22 mouse cellular contexts compared by ENCODE assay signal in genomic region chr12:99617241-99617804, GRCm38 (mm10). TPM values are rescaled to one million over a fixed set of nuclear protein-coding genes. Genes with fewer than 3 reads are reported as not detected.
A peak's percentile ranks its signal among the peaks of the same experiment; 100 is the strongest.
DNase-seq lines count a peak whose midpoint lies in the region; ATAC-seq and TF ChIP-seq lines count a peak whose summit lies in the region.
"Had no signal": no experiment of that assay in that cellular context is flagged by ENCODE, and none has a peak within 500 bp of the region (broad histone marks: within the 10 kb centered on the region; RNA-seq: fewer than 3 reads in every experiment).

No protein-coding gene starts in this region.

- H3K36me3 ChIP-seq in heart, embryonic 12.5 days = no peaks in the 10 kb centered on the region
- H3K36me3 ChIP-seq in midbrain, embryonic 11.5 days (ENCODE audit: control insufficient read depth, insufficient read depth, low read length) = no peaks in the 10 kb centered on the region
- no peaks in the 10 kb centered on the region for H3K36me3 ChIP-seq in midbrain, embryonic 16.5 days (ENCODE audit: control insufficient read depth, insufficient read depth, low read length)
- H3K36me3 ChIP-seq in CH12.LX (replicated peaks in 1 of 2; ENCODE audit: control insufficient read depth in 1 of 2, insufficient read depth in 1 of 2, low read length in 1 of 2) = no peaks in the 10 kb centered on the region
- H3K36me3 ChIP-seq: embryonic facial prominence, embryonic 13.5 days; embryonic facial prominence, embryonic 15.5 days; forebrain, embryonic 10.5 days; forebrain, embryonic 15.5 days had no signal

- DNase-seq in heart, adult 11 months = peak; percentile 63
- peak; percentile 49 for DNase-seq in midbrain, embryonic 11.5 days (ENCODE audit: low spot score, missing footprints)
- peak; percentile 47 for DNase-seq in CH12.LX (ENCODE audit: extremely low read depth)
- no peak for DNase-seq in thymus, adult 18-20 months
- DNase-seq: adrenal gland, adult 2 months; adrenal gland, postnatal 10 days; adrenal gland, postnatal 25 days; cerebellum, adult 11 months; cerebellum, adult 18-20 months; cerebellum, adult 8-10 months; cerebellum, adult 9-11 months; cerebellum, postnatal 14 days; cerebellum, postnatal 36 days; embryo, embryonic 11 days had no signal

- no peak for TF ChIP-seq RAD21 in CH12.LX (IDR thresholded peaks at IDR 0.05; ENCODE audit: low read depth, low read length)

- no peak for TF ChIP-seq CTCF in CH12.LX (conservative IDR thresholded peaks at IDR 0.05 in 1 of 2, IDR thresholded peaks at IDR 0.05 in 1 of 2; ENCODE audit: low read depth in 2 of 2, low read length in 2 of 2)

- no peaks in the 10 kb centered on the region for H3K9me3 ChIP-seq in heart, embryonic 12.5 days (replicated peaks)
- no peaks in the 10 kb centered on the region for H3K9me3 ChIP-seq in midbrain, embryonic 11.5 days (ENCODE audit: control insufficient read depth, low read length)
- H3K9me3 ChIP-seq in midbrain, embryonic 16.5 days (replicated peaks; ENCODE audit: control insufficient read depth, low read length, poor library complexity, severe bottlenecking) = no peaks in the 10 kb centered on the region
- peaks cover 6% of the 10 kb centered on the region for H3K9me3 ChIP-seq in CH12.LX (replicated peaks; ENCODE audit: low read length)
- H3K9me3 ChIP-seq: embryonic facial prominence, embryonic 13.5 days; embryonic facial prominence, embryonic 15.5 days; forebrain, embryonic 13.5 days; forebrain, embryonic 15.5 days had no signal

- peak; percentile 57 for TF ChIP-seq EP300 in CH12.LX (IDR thresholded peaks at IDR 0.05; ENCODE audit: low read length)

- H3K4me3 ChIP-seq in heart, embryonic 12.5 days = no peak overlapping the region
- no peak overlapping the region for H3K4me3 ChIP-seq in midbrain, embryonic 11.5 days (ENCODE audit: low read depth, low read length)
- no peak overlapping the region for H3K4me3 ChIP-seq in midbrain, embryonic 16.5 days (ENCODE audit: low read depth, low read length)
- no peak overlapping the region for H3K4me3 ChIP-seq in CH12.LX (replicated peaks in 1 of 3; ENCODE audit: low read depth in 2 of 3, low read length in 2 of 3, poor library complexity in 1 of 3)
- H3K4me3 ChIP-seq: embryonic facial prominence, embryonic 13.5 days; embryonic facial prominence, embryonic 15.5 days; erythroblast, embryonic 14.5 days; forebrain, embryonic 10.5 days; forebrain, embryonic 13.5 days; forebrain, embryonic 15.5 days had no signal

- no peak overlapping the region for H3K27ac ChIP-seq in heart, embryonic 12.5 days (ENCODE audit: poor library complexity, severe bottlenecking)
- no peak overlapping the region for H3K27ac ChIP-seq in midbrain, embryonic 11.5 days (ENCODE audit: low read depth, low read length)
- H3K27ac ChIP-seq in midbrain, embryonic 16.5 days (ENCODE audit: low read length) = no peak overlapping the region
- H3K27ac ChIP-seq in CH12.LX (ENCODE audit: insufficient read depth, low read depth) = no peak overlapping the region
- H3K27ac ChIP-seq: embryonic facial prominence, embryonic 13.5 days; embryonic facial prominence, embryonic 15.5 days; forebrain, embryonic 10.5 days; forebrain, embryonic 13.5 days; forebrain, embryonic 15.5 days had no signal

- H3K27me3 ChIP-seq in heart, embryonic 12.5 days (replicated peaks) = no peaks in the 10 kb centered on the region; the same call in 1 of the 2 replicates
- no peaks in the 10 kb centered on the region for H3K27me3 ChIP-seq in midbrain, embryonic 11.5 days (ENCODE audit: control insufficient read depth, insufficient read depth, low read length)
- H3K27me3 ChIP-seq in midbrain, embryonic 16.5 days (ENCODE audit: control insufficient read depth, insufficient read depth, low read depth, low read length) = peaks cover 3% of the 10 kb centered on the region; the same call in 1 of the 2 replicates
- H3K27me3 ChIP-seq in CH12.LX (replicated peaks) = no peaks in the 10 kb centered on the region
- H3K27me3 ChIP-seq: embryonic facial prominence, embryonic 15.5 days; forebrain, embryonic 13.5 days; forebrain, embryonic 15.5 days had no signal

- no peak overlapping the region for H3K9ac ChIP-seq in heart, embryonic 12.5 days
- H3K9ac ChIP-seq in midbrain, embryonic 11.5 days (ENCODE audit: low read length) = no peak overlapping the region
- no peak overlapping the region for H3K9ac ChIP-seq in midbrain, embryonic 16.5 days (ENCODE audit: low read depth, low read length)
- no peak overlapping the region for H3K9ac ChIP-seq in CH12.LX (ENCODE audit: insufficient read depth, low read depth)
- H3K9ac ChIP-seq: embryonic facial prominence, embryonic 13.5 days; embryonic facial prominence, embryonic 15.5 days; forebrain, embryonic 13.5 days; forebrain, embryonic 15.5 days had no signal

- no peak overlapping the region for H3K4me2 ChIP-seq in heart, embryonic 12.5 days
- H3K4me2 ChIP-seq in midbrain, embryonic 11.5 days = no peak overlapping the region
- H3K4me2 ChIP-seq in midbrain, embryonic 16.5 days (ENCODE audit: low read length) = no peak overlapping the region
- no peak overlapping the region for H3K4me2 ChIP-seq in CH12.LX (ENCODE audit: insufficient read depth, low read depth, poor library complexity, severe bottlenecking)
- H3K4me2 ChIP-seq: embryonic facial prominence, embryonic 13.5 days; embryonic facial prominence, embryonic 15.5 days; forebrain, embryonic 13.5 days; forebrain, embryonic 15.5 days had no signal

- ATAC-seq in heart, embryonic 12.5 days (ENCODE audit: insufficient number of reproducible peaks, low FRiP score) = no peak
- ATAC-seq in midbrain, embryonic 11.5 days (ENCODE audit: low FRiP score) = no peak
- no peak for ATAC-seq in midbrain, embryonic 16.5 days
- ATAC-seq: forebrain, embryonic 13.5 days; forebrain, embryonic 15.5 days had no signal

- dilution Hi-C loops in CH12.LX (cut with MboI; ENCODE audit: extremely low pct_ligation_motif_present, extremely low pct_unique_long_range_greater_than_20kb, low sequenced_read_pairs) = no loop called here

- in situ Hi-C loops in CH12.LX (cut with MboI; ENCODE audit: low pct_ligation_motif_present, low pct_unique_long_range_greater_than_20kb, low sequenced_read_pairs) = no loop called here

- no peaks in the 10 kb centered on the region for H3K79me2 ChIP-seq in CH12.LX (replicated peaks; ENCODE audit: control insufficient read depth, extremely low read depth, insufficient read depth, poor library complexity, severe bottlenecking)

- H3K4me1 ChIP-seq in heart, embryonic 12.5 days (replicated peaks) = no peaks in the 10 kb centered on the region
- no peaks in the 10 kb centered on the region for H3K4me1 ChIP-seq in midbrain, embryonic 11.5 days (ENCODE audit: control insufficient read depth, insufficient read depth, low read length)
- no peaks in the 10 kb centered on the region for H3K4me1 ChIP-seq in midbrain, embryonic 16.5 days (ENCODE audit: control insufficient read depth, insufficient read depth, low read length)
- peaks cover 19 to 32% of the 10 kb centered on the region in 2 experiments for H3K4me1 ChIP-seq in CH12.LX (ENCODE audit: control insufficient read depth in 1 of 2, insufficient read depth in 2 of 2)
- H3K4me1 ChIP-seq: embryonic facial prominence, embryonic 15.5 days; forebrain, embryonic 15.5 days had no signal

- no peak for TF ChIP-seq POLR2A in CH12.LX (IDR thresholded peaks at IDR 0.05; ENCODE audit: low read depth, low read length)

- whole genome bisulfite sequencing in heart, embryonic 12.5 days = 85% methylated on average over 14 of the region's 14 CpGs
- WGBS in midbrain, embryonic 11.5 days = 81% methylated on average over 14 of the region's 14 CpGs
- WGBS in midbrain, embryonic 16.5 days = 70% methylated on average over 14 of the region's 14 CpGs

TF ChIP-seq in CH12.LX, 34 proteins besides CTCF, POLR2A, EP300 and RAD21 (continues in another document):
- TF ChIP-seq MXI1 (IDR thresholded peaks at IDR 0.05; ENCODE audit: low read depth, low read length) = no peak
- no peak for TF ChIP-seq GABPA (IDR thresholded peaks at IDR 0.05; ENCODE audit: insufficient replicate concordance, low read depth, low read length)
- TF ChIP-seq ELF1 (IDR thresholded peaks at IDR 0.05; ENCODE audit: low read depth, low read length) = no peak
- TF ChIP-seq POLR2AphosphoS2 (IDR thresholded peaks at IDR 0.05; ENCODE audit: low read depth, low read length) = no peak
- TF ChIP-seq ZC3H11A (IDR thresholded peaks at IDR 0.05; ENCODE audit: low read depth, low read length) = no peak
- no peak for TF ChIP-seq HCFC1 (IDR thresholded peaks at IDR 0.05; ENCODE audit: low read depth, low read length)
- TF ChIP-seq MAZ (IDR thresholded peaks at IDR 0.05; ENCODE audit: low read depth, low read length) = 0 out of 2 replicates have a peak, but pooled peaks have one; percentile 33
- TF ChIP-seq USF2 (conservative IDR thresholded peaks at IDR 0.05; ENCODE audit: low read depth, low read length) = no peak
- TF ChIP-seq UBTF (IDR thresholded peaks at IDR 0.05; ENCODE audit: low read depth, low read length) = no peak
- 0 out of 2 replicates have a peak, but pooled peaks have one; percentile 32 for TF ChIP-seq MYC (IDR thresholded peaks at IDR 0.05; ENCODE audit: low read depth, low read length)
- no peak for TF ChIP-seq USF1 (IDR thresholded peaks at IDR 0.05; ENCODE audit: low read depth, low read length)
- TF ChIP-seq MAX (IDR thresholded peaks at IDR 0.05; ENCODE audit: low read length) = peak; percentile 53
- TF ChIP-seq BHLHE40 (IDR thresholded peaks at IDR 0.05; ENCODE audit: low read depth, low read length) = peak; percentile 81
- TF ChIP-seq CHD2 (IDR thresholded peaks at IDR 0.05; ENCODE audit: low read length) = no peak
- no peak for TF ChIP-seq ZMIZ1 (IDR thresholded peaks at IDR 0.05; ENCODE audit: low read depth, low read length)
- no peak for TF ChIP-seq SMC3 (IDR thresholded peaks at IDR 0.05; ENCODE audit: low read depth, low read length)
- TF ChIP-seq KAT2A (IDR thresholded peaks at IDR 0.05; ENCODE audit: insufficient replicate concordance, low read length) = no peak
- no peak for TF ChIP-seq NELFE (IDR thresholded peaks at IDR 0.05; ENCODE audit: low read depth, low read length)
- no peak for TF ChIP-seq ZKSCAN1 (IDR thresholded peaks at IDR 0.05; ENCODE audit: borderline replicate concordance, low read depth, low read length)
- no peak for TF ChIP-seq E2F4 (IDR thresholded peaks at IDR 0.05; ENCODE audit: insufficient replicate concordance, low read depth, low read length)
- peak; percentile 56; the same call in 1 of the 2 replicates for TF ChIP-seq IRF4 (IDR thresholded peaks at IDR 0.05; ENCODE audit: low read depth, low read length)

RNA-seq across cellular contexts. Expression of gene Foxn3, which starts 53.9 kb away (rescaled TPM):
- polyA plus RNA-seq in heart, embryonic 12.5 days (2016; fragmentation: Nextera tagmentation; extraction: Ambion mirVana) = 66.2 and 69.1 TPM in 2 replicates
- polyA plus RNA-seq in midbrain, embryonic 11.5 days (2014; fragmentation: Nextera tagmentation; extraction: Ambion mirVana) = 71.0 and 73.8 TPM in 2 replicates
- 66.4 and 69.0 TPM in 2 replicates for polyA plus RNA-seq in midbrain, embryonic 16.5 days (2015; fragmentation: Nextera tagmentation; extraction: Ambion mirVana)
- total RNA-seq in CH12.LX (2012; rRNA removed) (21.1 and 26.8 TPM in 2 replicates), CH12.LX (2014; rRNA removed) (9.7 and 10.0 TPM in 2 replicates)
- 11.0 and 12.5 TPM in 2 replicates for polyA plus RNA-seq in CH12.LX (2012; ENCODE audit: insufficient read length, low read depth)

Comparison
In these comparisons a context has a peak if more than half of its experiments do, and no peak if none do; other contexts are left out.
1. DNase-seq: peak in heart, adult 11 months (single experiment), midbrain, embryonic 11.5 days (single experiment) and CH12.LX (single experiment); none in thymus, adult 18-20 months (0 of 2).